Mouse (Mus musculus): ENCODE data around the gene Tchp. TPM values are rescaled to one million over a fixed set of nuclear protein-coding genes. Genes with fewer than 3 reads are reported as not detected.

Tchp gene
- 19.7 and 22.2 TPM in 2 replicates for polyA plus RNA-seq (2014; fragmentation: Nextera tagmentation; extraction: Ambion mirVana)

GRCm38 (mm10) chr5:114707265-114708068 is at the start of gene Tchp:
Gene Tchp (plus strand): TSS chr5:114707760.
- Histone ChIP-seq H3K36me3 (ENCODE audit: control insufficient read depth, insufficient read depth, low read length) (peaks cover 6% of the 10 kb centered on the region; the same call in 1 of the 2 replicates), H3K27me3 (ENCODE audit: control insufficient read depth, insufficient read depth, low read length) (no peaks in the 10 kb centered on the region), H3K4me3 (ENCODE audit: low read depth, low read length) (peak within 1 kb of the TSS; percentile 81), H3K27ac (ENCODE audit: low read depth, low read length) (no peak within 1 kb of the TSS), H3K4me2 (ENCODE audit: low read depth, low read length, severe bottlenecking) (peak within 1 kb of the TSS; percentile 83), H3K9ac (ENCODE audit: low read length) (peak within 1 kb of the TSS; percentile 78), H3K4me1 (replicated peaks; ENCODE audit: control insufficient read depth, insufficient read depth, low read length) (peaks cover 7% of the 10 kb centered on the region), H3K9me3 (ENCODE audit: control insufficient read depth, low read length) (no peaks in the 10 kb centered on the region)
- DNase-seq (ENCODE audit: low spot score) (peak; percentile 98), ATAC-seq (replicated peaks; ENCODE audit: low FRiP score) (peak; percentile 75)
- WGBS: 3% methylated on average over 47 of the region's 49 CpGs

- Histone ChIP-seq H3K4me1 (replicated peaks; ENCODE audit: control insufficient read depth, insufficient read depth, low read length) (peaks cover 11% of the 10 kb centered on the region), H3K27ac (ENCODE audit: low read depth, low read length) (no peak within 1 kb of the TSS), H3K36me3 (ENCODE audit: control insufficient read depth, insufficient read depth, low read length) (no peaks in the 10 kb centered on the region), H3K9ac (ENCODE audit: low read length) (peak within 1 kb of the TSS; percentile 20), H3K4me2 (ENCODE audit: low read depth, low read length, severe bottlenecking) (peak within 1 kb of the TSS; percentile 77), H3K9me3 (ENCODE audit: control insufficient read depth, low read length) (no peaks in the 10 kb centered on the region), H3K4me3 (ENCODE audit: low read depth, low read length) (peak within 1 kb of the TSS; percentile 36), H3K27me3 (ENCODE audit: control insufficient read depth, insufficient read depth, low read length) (peaks cover 31% of the 10 kb centered on the region)
- 2% methylated on average over 33 of the region's 47 CpGs for WGBS
- ATAC-seq (replicated peaks; ENCODE audit: low FRiP score): no peak
- peak; percentile 58 for DNase-seq (ENCODE audit: low spot score)
Measured at GRCm38 (mm10) chr5:114658255-114658654, 49.3 kb upstream of the Tchp start, which contains the start of gene Trpv4. Gene Trpv4 (minus strand): TSS chr5:114658421.

GRCm38 (mm10) chr5:114661029-114661428 is 46.5 kb upstream of the Tchp start:
- Histone ChIP-seq H3K4me2 (ENCODE audit: low read depth, low read length, severe bottlenecking) (no peak overlapping the region), H3K27ac (ENCODE audit: low read depth, low read length) (no peak overlapping the region), H3K4me1 (replicated peaks; ENCODE audit: control insufficient read depth, insufficient read depth, low read length) (peaks cover 11% of the 10 kb centered on the region), H3K9ac (ENCODE audit: low read length) (no peak overlapping the region), H3K4me3 (ENCODE audit: low read depth, low read length) (no peak overlapping the region), H3K27me3 (ENCODE audit: control insufficient read depth, insufficient read depth, low read length) (peaks cover 31% of the 10 kb centered on the region), H3K9me3 (ENCODE audit: control insufficient read depth, low read length) (no peaks in the 10 kb centered on the region), H3K36me3 (ENCODE audit: control insufficient read depth, insufficient read depth, low read length) (no peaks in the 10 kb centered on the region)
- 90% methylated on average over 6 of the region's 6 CpGs for WGBS
- ATAC-seq (replicated peaks; ENCODE audit: low FRiP score) (no peak), DNase-seq (ENCODE audit: low spot score) (no peak)

GRCm38 (mm10) chr5:114664139-114664538 is 43.4 kb upstream of the Tchp start:
- 78% methylated on average over 4 of the region's 4 CpGs for WGBS
- no peaks in the 10 kb centered on the region for H3K9me3 ChIP-seq (ENCODE audit: control insufficient read depth, low read length)
- DNase-seq (ENCODE audit: low spot score): no peak
- H3K4me1 ChIP-seq (replicated peaks; ENCODE audit: control insufficient read depth, insufficient read depth, low read length): 0 out of 2 replicates have a peak, but pooled peaks cover 2% of the 10 kb centered on the region
- no peak overlapping the region for H3K9ac ChIP-seq (ENCODE audit: low read length)
- H3K27me3 ChIP-seq (ENCODE audit: control insufficient read depth, insufficient read depth, low read length): peaks cover 3% of the 10 kb centered on the region; the same call in 1 of the 2 replicates
- no peak overlapping the region for H3K4me3 ChIP-seq (ENCODE audit: low read depth, low read length)
- no peak overlapping the region for H3K27ac ChIP-seq (ENCODE audit: low read depth, low read length)
- H3K36me3 ChIP-seq (ENCODE audit: control insufficient read depth, insufficient read depth, low read length): no peaks in the 10 kb centered on the region
- no peak overlapping the region for H3K4me2 ChIP-seq (ENCODE audit: low read depth, low read length, severe bottlenecking)
- no peak for ATAC-seq (replicated peaks; ENCODE audit: low FRiP score)

GRCm38 (mm10) chr5:114664750-114665149 is 42.8 kb upstream of the Tchp start:
- no peak overlapping the region for H3K4me3 ChIP-seq (ENCODE audit: low read depth, low read length)
- H3K27ac ChIP-seq (ENCODE audit: low read depth, low read length): no peak overlapping the region
- no peak overlapping the region for H3K4me2 ChIP-seq (ENCODE audit: low read depth, low read length, severe bottlenecking)
- WGBS: 81% methylated on average over 7 of the region's 7 CpGs
- H3K36me3 ChIP-seq (ENCODE audit: control insufficient read depth, insufficient read depth, low read length): no peaks in the 10 kb centered on the region
- peaks cover 2% of the 10 kb centered on the region; the same call in 1 of the 2 replicates for H3K4me1 ChIP-seq (replicated peaks; ENCODE audit: control insufficient read depth, insufficient read depth, low read length)
- H3K27me3 ChIP-seq (ENCODE audit: control insufficient read depth, insufficient read depth, low read length): no peaks in the 10 kb centered on the region; the same call in 1 of the 2 replicates
- DNase-seq (ENCODE audit: low spot score) (no peak), ATAC-seq (replicated peaks; ENCODE audit: low FRiP score) (no peak)
- H3K9me3 ChIP-seq (ENCODE audit: control insufficient read depth, low read length): no peaks in the 10 kb centered on the region
- no peak overlapping the region for H3K9ac ChIP-seq (ENCODE audit: low read length)

GRCm38 (mm10) chr5:114666659-114667058 is 40.9 kb upstream of the Tchp start:
- DNase-seq (ENCODE audit: low spot score) (no peak), ATAC-seq (replicated peaks; ENCODE audit: low FRiP score) (no peak)
- no peaks in the 10 kb centered on the region for H3K27me3 ChIP-seq (ENCODE audit: control insufficient read depth, insufficient read depth, low read length)
- peaks cover 8% of the 10 kb centered on the region; the same call in 1 of the 2 replicates for H3K4me1 ChIP-seq (replicated peaks; ENCODE audit: control insufficient read depth, insufficient read depth, low read length)
- no peaks in the 10 kb centered on the region for H3K9me3 ChIP-seq (ENCODE audit: control insufficient read depth, low read length)
- H3K36me3 ChIP-seq (ENCODE audit: control insufficient read depth, insufficient read depth, low read length): no peaks in the 10 kb centered on the region
- 73% methylated on average over 1 of the region's 1 CpGs for WGBS
- no peak overlapping the region for H3K4me3 ChIP-seq (ENCODE audit: low read depth, low read length)
- H3K4me2 ChIP-seq (ENCODE audit: low read depth, low read length, severe bottlenecking): no peak overlapping the region
- H3K27ac ChIP-seq (ENCODE audit: low read depth, low read length): no peak overlapping the region
- no peak overlapping the region for H3K9ac ChIP-seq (ENCODE audit: low read length)

- no peaks in the 10 kb centered on the region for H3K36me3 ChIP-seq (ENCODE audit: control insufficient read depth, insufficient read depth, low read length)
- DNase-seq (ENCODE audit: low spot score): peak; percentile 100
- H3K4me3 ChIP-seq (ENCODE audit: low read depth, low read length): peak overlapping the region; percentile 24
- peak; percentile 82 for ATAC-seq (replicated peaks; ENCODE audit: low FRiP score)
- 5% methylated on average over 36 of the region's 36 CpGs for WGBS
- H3K9me3 ChIP-seq (ENCODE audit: control insufficient read depth, low read length): no peaks in the 10 kb centered on the region
- no peaks in the 10 kb centered on the region for H3K27me3 ChIP-seq (ENCODE audit: control insufficient read depth, insufficient read depth, low read length)
- peak overlapping the region; percentile 57 for H3K4me2 ChIP-seq (ENCODE audit: low read depth, low read length, severe bottlenecking)
- H3K4me1 ChIP-seq (replicated peaks; ENCODE audit: control insufficient read depth, insufficient read depth, low read length): peaks cover 8% of the 10 kb centered on the region; the same call in 1 of the 2 replicates
- no peak overlapping the region for H3K9ac ChIP-seq (ENCODE audit: low read length)
- H3K27ac ChIP-seq (ENCODE audit: low read depth, low read length): no peak overlapping the region
Measured at GRCm38 (mm10) chr5:114667228-114667856, 40.2 kb upstream of the Tchp start.

- Histone ChIP-seq H3K9ac (ENCODE audit: low read length) (no peak overlapping the region), H3K4me3 (ENCODE audit: low read depth, low read length) (no peak overlapping the region), H3K4me1 (replicated peaks; ENCODE audit: control insufficient read depth, insufficient read depth, low read length) (peaks cover 8% of the 10 kb centered on the region; the same call in 1 of the 2 replicates), H3K4me2 (ENCODE audit: low read depth, low read length, severe bottlenecking) (no peak overlapping the region), H3K36me3 (ENCODE audit: control insufficient read depth, insufficient read depth, low read length) (no peaks in the 10 kb centered on the region), H3K27me3 (ENCODE audit: control insufficient read depth, insufficient read depth, low read length) (no peaks in the 10 kb centered on the region), H3K9me3 (ENCODE audit: control insufficient read depth, low read length) (no peaks in the 10 kb centered on the region), H3K27ac (ENCODE audit: low read depth, low read length) (no peak overlapping the region)
- 85% methylated on average over 5 of the region's 5 CpGs for WGBS
- DNase-seq (ENCODE audit: low spot score) (no peak), ATAC-seq (replicated peaks; ENCODE audit: low FRiP score) (no peak)
Measured at GRCm38 (mm10) chr5:114669014-114669413, 38.5 kb upstream of the Tchp start.
